Mouse (Mus musculus) retina, postnatal 7 days (tissue): Measurements from ENCODE around the gene Ccnk.

Experiments used
- DNase-seq: peaks from one replicate; pipeline ENCODE4 v3.0.0-alpha.2; 2012; ENCODE audit warnings: low read depth, low spot score

Ccnk gene

DNA sequence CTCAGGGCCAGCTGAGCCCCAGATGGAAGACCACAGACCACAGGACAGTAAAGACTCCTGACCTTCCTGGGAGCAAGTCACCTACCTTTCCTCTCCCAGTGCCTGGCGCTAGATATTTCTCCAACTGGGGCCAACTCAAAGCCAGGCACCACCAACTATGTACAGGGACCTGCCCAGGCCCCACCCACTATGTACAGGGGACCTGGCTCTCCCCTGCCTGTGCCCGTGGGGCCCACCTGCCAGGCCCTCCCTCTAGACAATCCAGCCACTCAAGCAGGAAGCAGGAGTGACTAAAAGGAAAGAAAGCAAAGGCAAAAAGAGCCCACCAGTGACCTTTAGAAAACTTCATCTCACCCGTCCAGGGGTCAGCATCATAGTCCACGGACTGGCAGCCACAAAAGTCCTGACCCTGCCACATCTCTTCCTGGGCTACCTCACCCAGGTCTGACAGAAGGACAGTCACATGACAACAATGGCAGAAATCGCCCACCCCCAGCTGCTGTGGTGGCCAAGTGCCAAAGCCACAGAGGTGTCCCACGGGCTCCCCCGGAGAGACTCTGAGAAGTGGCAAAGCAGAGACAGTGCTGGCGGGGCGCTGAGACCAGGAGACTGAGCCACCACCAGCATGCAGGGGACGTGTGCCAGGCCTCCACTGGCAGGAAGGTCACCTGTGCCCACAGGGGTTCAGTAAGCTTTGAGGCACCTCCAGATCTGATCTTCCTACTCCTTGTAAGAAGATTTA is 67.6 kb downstream of the Ccnk start:
- DNase-seq, result no peak

DNA sequence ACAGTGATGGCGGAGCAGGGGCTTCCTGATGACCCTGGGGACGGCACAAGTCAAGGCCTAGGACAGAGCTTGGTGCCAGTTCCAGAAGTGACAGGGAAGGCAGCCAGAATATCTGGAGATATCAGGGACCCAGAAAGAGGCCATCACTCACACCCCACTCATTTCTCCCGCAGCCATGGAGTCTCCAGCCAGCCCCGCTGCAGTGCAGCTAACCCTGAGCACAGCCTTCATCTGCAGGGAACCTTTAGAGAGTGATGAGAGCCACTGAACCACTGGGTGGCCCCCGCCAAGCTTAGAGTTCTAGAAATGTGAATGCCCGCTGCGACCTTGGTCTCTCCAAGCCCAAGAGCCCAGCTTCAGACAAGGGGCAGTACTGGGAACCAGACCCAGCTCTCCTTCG is 69.6 kb downstream of the Ccnk start:
- DNase-seq, result no peak

DNA sequence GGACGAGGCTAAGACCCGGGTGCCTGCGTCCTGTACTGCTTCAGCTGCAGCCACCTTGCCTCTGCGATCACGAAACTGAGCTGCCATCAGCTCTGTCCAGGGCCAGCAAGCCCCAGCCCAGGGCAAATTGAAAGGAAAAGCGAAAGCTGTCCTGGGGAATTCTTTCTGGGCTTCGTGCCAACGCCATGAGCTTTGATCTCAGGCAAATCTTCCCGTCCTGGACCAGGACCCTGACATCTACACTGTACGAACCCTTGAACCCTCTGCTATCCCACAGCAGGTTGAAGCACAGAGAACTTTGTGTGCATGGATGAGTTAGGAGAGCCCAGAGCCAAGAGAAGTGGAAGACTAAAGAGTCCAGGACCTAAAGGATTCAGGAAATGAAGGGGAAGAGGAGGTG is 70.1 kb downstream of the Ccnk start:
- no peak for DNase-seq

DNA sequence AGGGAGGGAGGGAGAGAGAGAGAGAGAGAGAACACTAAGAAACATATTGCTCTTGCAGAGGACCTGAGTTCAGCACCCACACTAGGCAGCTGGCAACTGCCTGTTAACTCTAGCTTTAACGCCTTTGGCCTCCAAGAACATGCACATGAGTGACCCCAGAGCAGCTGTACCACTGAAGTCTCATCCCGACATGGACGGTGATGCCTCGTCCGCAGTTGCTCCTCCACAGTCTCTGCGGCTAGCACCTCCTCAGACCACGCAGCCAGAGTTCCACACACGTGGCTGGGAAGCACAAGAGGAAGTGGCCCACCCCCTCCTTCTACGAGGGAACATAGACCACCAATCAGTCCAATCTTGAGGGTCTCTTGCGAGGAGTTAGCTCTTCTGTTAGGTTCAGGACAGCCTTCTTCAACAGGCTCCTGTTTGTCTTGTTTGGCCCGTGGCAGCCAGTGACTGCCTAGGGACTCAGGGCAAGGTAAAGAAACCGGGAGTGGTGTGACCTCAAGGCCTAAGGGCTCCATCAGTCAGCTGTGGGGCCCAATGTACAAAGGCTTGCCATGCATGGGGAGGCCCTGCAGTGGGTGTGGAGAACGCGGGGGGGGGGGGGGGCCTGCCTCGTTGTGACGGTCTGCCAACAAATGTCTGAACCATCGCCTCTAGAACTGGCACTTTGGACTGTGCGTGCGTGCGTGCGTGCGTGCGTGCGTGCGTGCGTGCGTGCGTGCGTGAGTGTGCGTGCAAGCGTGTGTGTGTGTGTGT is 71.8 kb downstream of the Ccnk start:
- no peak for DNase-seq

DNA sequence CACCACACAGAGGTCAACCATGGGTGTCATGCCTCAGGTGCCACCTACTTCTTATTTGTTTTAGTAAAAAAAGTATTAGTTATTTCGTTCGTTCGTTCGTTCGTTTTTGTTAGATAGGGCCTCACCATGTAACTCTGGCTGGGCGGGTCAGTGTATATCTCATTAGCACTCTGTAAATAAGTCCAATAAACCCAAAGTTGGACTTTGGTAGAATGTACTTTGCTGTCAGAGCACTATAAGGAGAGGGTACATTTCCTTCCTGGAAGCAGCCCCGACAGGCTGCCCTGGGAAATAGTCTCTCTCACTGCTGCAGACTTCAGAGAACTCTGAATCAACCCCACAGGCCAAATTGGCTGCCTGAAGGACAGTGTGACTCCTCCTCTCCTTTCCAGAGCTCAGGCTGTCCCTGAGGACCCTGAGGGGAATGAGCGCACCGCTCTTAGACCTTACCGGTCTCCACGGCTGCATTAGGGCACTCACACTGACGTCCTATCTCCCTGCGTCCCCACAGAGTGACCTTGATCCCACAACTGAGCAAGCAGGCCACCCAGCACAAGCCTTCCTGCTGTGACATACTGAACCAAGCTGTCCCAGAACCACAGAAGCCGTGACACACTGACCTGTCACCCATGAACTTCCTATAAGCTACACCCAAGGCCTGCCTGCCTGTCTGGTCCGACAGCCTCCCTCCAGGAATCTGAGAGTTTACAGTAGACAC is 72.6 kb downstream of the Ccnk start:
- DNase-seq, result no peak
